Mouse (Mus musculus) thymus, adult 2 months (tissue): ENCODE data around the gene Fam20b. TPM values are rescaled to one million over a fixed set of nuclear protein-coding genes. Genes with fewer than 3 reads are reported as not detected.

ENCODE experiments used
- DNase-seq: peaks from one replicate; pipeline ENCODE4 v3.0.0; 2021
- H3K27ac ChIP-seq: fragments of 200-500 bp; 2 replicates; pipeline ENCODE4 v1.5.1; 2012; ENCODE audit warnings: low read length, control low read depth; ENCODE audit not compliant: control insufficient read depth, insufficient read depth
- H3K27me3 ChIP-seq: fragments of 200-500 bp; 2 replicates; pipeline ENCODE4 v1.6.1; 2012; ENCODE audit warnings: mild to moderate bottlenecking, low read length, moderate library complexity, mixed read lengths; ENCODE audit not compliant: control insufficient read depth, insufficient read depth
- H3K36me3 ChIP-seq: fragments of 200-500 bp; 2 replicates; pipeline ENCODE4 v1.6.1; 2012; ENCODE audit warnings: mild to moderate bottlenecking, low read length, moderate library complexity; ENCODE audit not compliant: control insufficient read depth, insufficient read depth
- H3K4me1 ChIP-seq: fragments of 200-500 bp; replicated peaks from 2 replicates; pipeline ENCODE4 v1.6.1; 2012; ENCODE audit warnings: low read length; ENCODE audit not compliant: control insufficient read depth, insufficient read depth
- H3K4me3 ChIP-seq: fragments of 200-500 bp; 2 replicates; pipeline ENCODE4 v1.5.1; 2012; ENCODE audit warnings: mild to moderate bottlenecking, low read length, control low read depth, moderate library complexity; ENCODE audit not compliant: control insufficient read depth, insufficient read depth
- CTCF ChIP-seq: fragments of 200-500 bp; IDR thresholded peaks from 2 replicates; pipeline ENCODE4 v1.5.1; 2012; ENCODE audit warnings: mild to moderate bottlenecking, control low read depth, low read length, moderate library complexity, borderline replicate concordance; ENCODE audit not compliant: control insufficient read depth, poor library complexity, insufficient read depth; ENCODE audit errors: extremely low read depth
- POLR2A ChIP-seq: fragments of 200-500 bp; IDR thresholded peaks from 2 replicates; pipeline ENCODE4 v1.6.1; 2012; ENCODE audit warnings: mild to moderate bottlenecking, low read length, control low read depth, moderate library complexity; ENCODE audit not compliant: control insufficient read depth, poor library complexity, insufficient read depth; ENCODE audit errors: extremely low read depth
- WGBS: fragments of 180-500 bp; shearing (Covaris S2); methylation state at CpG from one replicate; pipeline ENCODE4 v1.1.7; 2018; 5-methylcytosine and 5-hydroxymethylcytosine counted together
- polyA plus RNA-seq: library from polyadenylated mRNA; depleted of rRNA; stranded (reverse); fragments of >200 nt; gene quantifications from 2 replicates; pipeline ENCODE4 v1.2.3, GENCODE M21; 2012

The Fam20b gene
- polyA plus RNA-seq, 1 experiment, result 17.7 TPM

GRCm38 (mm10) chr1:156708672-156709071, 10.2 kb downstream of the Fam20b start:
- no peak overlapping the region for H3K4me3 ChIP-seq
- no peak overlapping the region for H3K27ac ChIP-seq
- 77% methylated on average over 3 of the region's 3 CpGs for WGBS
- H3K36me3 ChIP-seq, result 0 out of 2 replicates have a peak, but pooled peaks cover 12% of the 10 kb centered on the region
- DNase-seq, result no peak
- TF ChIP-seq POLR2A (no peak), CTCF (no peak)
- H3K27me3 ChIP-seq, result no peaks in the 10 kb centered on the region
- peaks cover 7% of the 10 kb centered on the region for H3K4me1 ChIP-seq

DNA sequence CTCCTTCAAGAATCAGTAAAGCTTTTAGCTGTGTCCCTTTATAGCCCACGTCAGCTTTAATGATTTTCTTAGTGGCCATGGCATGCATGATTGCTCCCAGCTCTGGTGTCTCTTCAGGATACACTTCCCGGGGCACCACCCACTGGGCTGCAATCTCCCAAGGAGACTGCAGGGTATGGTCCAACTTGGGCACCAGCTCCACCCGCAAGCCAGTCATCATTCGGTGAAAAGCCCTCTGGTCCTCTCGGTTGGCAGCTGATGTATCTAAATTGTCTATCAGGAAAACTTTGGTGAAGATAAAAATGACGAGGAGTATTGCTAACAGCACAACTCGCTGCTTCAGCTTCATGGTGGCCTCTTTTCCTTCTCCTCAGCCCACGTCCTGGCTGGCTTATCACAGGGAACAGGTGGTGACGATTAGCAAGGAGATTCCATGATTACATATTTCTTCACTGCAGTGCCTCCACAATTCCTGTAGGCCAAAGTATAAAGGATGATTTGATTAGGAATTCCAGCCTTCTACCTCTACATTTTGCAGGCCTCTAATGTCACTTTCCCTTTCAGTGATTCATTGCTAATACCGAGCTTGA, 13.1 kb downstream of the Fam20b start:
- no peaks in the 10 kb centered on the region for H3K27me3 ChIP-seq
- no peak for DNase-seq
- no peak overlapping the region for H3K27ac ChIP-seq
- H3K4me3 ChIP-seq, result no peak overlapping the region
- 94% methylated on average over 10 of the region's 10 CpGs for WGBS
- TF ChIP-seq CTCF, result no peak
- no peak for TF ChIP-seq POLR2A
- peaks cover 5% of the 10 kb centered on the region for H3K4me1 ChIP-seq
- peaks cover 19% of the 10 kb centered on the region; the same call in 1 of the 2 replicates for H3K36me3 ChIP-seq

- 88% methylated on average over 4 of the region's 4 CpGs for WGBS
- peaks cover 19% of the 10 kb centered on the region; the same call in 1 of the 2 replicates for H3K36me3 ChIP-seq
- H3K4me1 ChIP-seq, result no peaks in the 10 kb centered on the region
- H3K4me3 ChIP-seq, result no peak overlapping the region
- H3K27ac ChIP-seq, result no peak overlapping the region
- no peak for DNase-seq
- no peak for TF ChIP-seq CTCF
- no peak for TF ChIP-seq POLR2A
- H3K27me3 ChIP-seq, result no peaks in the 10 kb centered on the region
These were observed 15.4 kb downstream of the Fam20b start for GRCm38 (mm10) chr1:156703444-156703843.

GRCm38 (mm10) chr1:156702151-156702550, 16.7 kb downstream of the Fam20b start:
- DNase-seq, result no peak
- 90% methylated on average over 7 of the region's 7 CpGs for WGBS
- H3K27ac ChIP-seq, result no peak overlapping the region
- H3K4me1 ChIP-seq, result no peaks in the 10 kb centered on the region
- TF ChIP-seq CTCF (no peak), POLR2A (no peak)
- no peaks in the 10 kb centered on the region for H3K27me3 ChIP-seq
- peaks cover 19% of the 10 kb centered on the region; the same call in 1 of the 2 replicates for H3K36me3 ChIP-seq
- H3K4me3 ChIP-seq, result no peak overlapping the region

DNA sequence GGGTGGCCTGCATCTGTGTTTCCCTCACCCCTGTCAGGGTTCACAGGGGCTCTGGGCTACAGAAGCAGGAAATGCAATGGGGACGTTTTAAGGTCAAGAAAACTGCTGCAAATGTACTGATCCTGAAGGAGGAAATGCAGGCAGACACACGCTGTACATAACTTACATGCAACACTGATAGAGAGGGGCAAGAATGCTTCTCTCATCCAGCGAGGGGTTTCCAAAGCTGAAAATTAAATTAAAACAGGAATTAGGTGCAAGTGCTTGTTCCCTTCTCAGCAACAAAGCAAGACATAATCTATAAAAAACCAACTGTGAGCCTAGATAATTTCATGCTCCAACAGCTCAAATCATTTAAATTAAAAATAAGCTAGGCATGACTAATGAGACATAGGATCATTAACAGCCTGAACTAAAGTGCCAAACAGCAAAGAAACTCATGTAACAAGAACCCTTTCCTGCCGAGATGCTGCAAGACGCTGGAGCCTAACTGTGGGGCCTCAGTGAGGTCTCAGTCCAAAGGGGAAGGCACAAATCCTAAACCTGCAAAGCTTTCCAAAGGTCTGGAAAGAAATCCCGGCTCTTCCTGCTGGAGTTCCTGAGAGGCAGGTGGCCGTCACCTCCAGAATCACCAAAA, 32.7 kb downstream of the Fam20b start:
- TF ChIP-seq CTCF (no peak), POLR2A (no peak)
- Histone ChIP-seq H3K36me3 (peaks cover 26% of the 10 kb centered on the region), H3K4me3 (no peak overlapping the region), H3K27me3 (no peaks in the 10 kb centered on the region), H3K27ac (no peak overlapping the region), H3K4me1 (no peaks in the 10 kb centered on the region)
- no peak for DNase-seq
- 93% methylated on average over 7 of the region's 7 CpGs for WGBS

GRCm38 (mm10) chr1:156679599-156679998, 39.3 kb downstream of the Fam20b start:
- no peaks in the 10 kb centered on the region for H3K27me3 ChIP-seq
- no peak overlapping the region for H3K27ac ChIP-seq
- H3K4me3 ChIP-seq, result no peak overlapping the region
- no peaks in the 10 kb centered on the region; the same call in 1 of the 2 replicates for H3K4me1 ChIP-seq
- TF ChIP-seq POLR2A (no peak), CTCF (no peak)
- WGBS, result 98% methylated on average over 9 of the region's 9 CpGs
- no peak for DNase-seq
- H3K36me3 ChIP-seq, result no peaks in the 10 kb centered on the region

- H3K27me3 ChIP-seq, result no peaks in the 10 kb centered on the region
- no peak for DNase-seq
- WGBS, result 98% methylated on average over 3 of the region's 3 CpGs
- H3K4me1 ChIP-seq, result peaks cover 7% of the 10 kb centered on the region
- TF ChIP-seq POLR2A, result no peak
- TF ChIP-seq CTCF, result no peak
- H3K27ac ChIP-seq, result no peak overlapping the region
- H3K4me3 ChIP-seq, result no peak overlapping the region
- no peaks in the 10 kb centered on the region for H3K36me3 ChIP-seq
These were observed 41.7 kb downstream of the Fam20b start for GRCm38 (mm10) chr1:156677230-156677629.

GRCm38 (mm10) chr1:156676596-156676995, 42.3 kb downstream of the Fam20b start:
- Histone ChIP-seq H3K4me1 (peaks cover 7% of the 10 kb centered on the region), H3K27ac (no peak overlapping the region), H3K4me3 (no peak overlapping the region), H3K36me3 (no peaks in the 10 kb centered on the region), H3K27me3 (no peaks in the 10 kb centered on the region)
- DNase-seq, result no peak
- TF ChIP-seq POLR2A, result no peak
- no peak for TF ChIP-seq CTCF
- WGBS, result 88% methylated on average over 5 of the region's 5 CpGs
